27 mouse cellular contexts compared by ENCODE assay signal in the genomic region with DNA sequence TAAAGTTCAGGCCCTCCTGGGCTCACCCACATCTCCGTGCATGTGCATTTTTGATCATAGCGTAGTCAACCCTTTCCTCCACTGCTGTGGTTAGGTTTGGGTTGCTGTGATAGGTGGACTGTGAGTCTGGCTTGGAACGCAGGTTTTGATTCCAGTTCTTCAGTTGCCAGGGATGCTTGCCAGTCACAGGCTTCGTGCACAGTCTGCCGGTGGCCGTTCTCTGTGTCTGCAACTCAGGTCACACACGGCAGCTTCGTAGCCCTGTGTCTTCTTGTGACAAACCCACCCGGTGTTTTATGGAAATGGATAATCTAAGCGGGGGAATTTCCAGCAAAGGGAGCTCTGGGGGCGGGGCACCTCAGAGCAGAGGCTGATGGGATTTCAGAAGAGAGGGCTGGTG.
"Had no signal": no experiment of that assay in that cellular context is flagged by ENCODE, and none has a peak within 500 bp of the region (broad histone marks: within the 10 kb centered on the region; RNA-seq: fewer than 3 reads in every experiment).

No protein-coding gene starts in this region.

- H3K27me3 ChIP-seq: limb, embryonic 12.5 days; limb, embryonic 13.5 days; limb, embryonic 15.5 days; liver, embryonic 12.5 days; liver, embryonic 13.5 days; liver, embryonic 15.5 days; lung, embryonic 15.5 days; megakaryocyte, embryonic 14.5 days; midbrain, embryonic 12.5 days; midbrain, embryonic 13.5 days; midbrain, embryonic 15.5 days had no signal

- H3K4me3 ChIP-seq: limb, embryonic 10.5 days; limb, embryonic 12.5 days; limb, embryonic 13.5 days; limb, embryonic 15.5 days; liver, embryonic 12.5 days; liver, embryonic 13.5 days; liver, embryonic 15.5 days; lung, embryonic 15.5 days; megakaryocyte, embryonic 14.5 days; midbrain, embryonic 10.5 days; midbrain, embryonic 12.5 days; midbrain, embryonic 13.5 days; midbrain, embryonic 15.5 days; myocyte had no signal

- H3K27ac ChIP-seq: limb, embryonic 10.5 days; limb, embryonic 12.5 days; limb, embryonic 13.5 days; limb, embryonic 15.5 days; liver, embryonic 12.5 days; liver, embryonic 13.5 days; liver, embryonic 14.5 days; liver, embryonic 15.5 days; lung, embryonic 15.5 days; macrophage; midbrain, embryonic 10.5 days; midbrain, embryonic 12.5 days; midbrain, embryonic 13.5 days; midbrain, embryonic 15.5 days had no signal

- H3K4me1 ChIP-seq: limb, embryonic 10.5 days; limb, embryonic 12.5 days; limb, embryonic 13.5 days; limb, embryonic 15.5 days; liver, embryonic 12.5 days; liver, embryonic 13.5 days; liver, embryonic 15.5 days; lung, embryonic 15.5 days; megakaryocyte, embryonic 14.5 days; midbrain, embryonic 10.5 days; midbrain, embryonic 12.5 days; midbrain, embryonic 13.5 days; midbrain, embryonic 15.5 days had no signal

- DNase-seq: left cerebral cortex, postnatal 4 days; liver; liver, embryonic 13.5 days; liver, postnatal 0 days; lung, adult 18-20 months; lung, adult 2 months; lung, embryonic 14.5 days; lung, postnatal 10 days; lung, postnatal 14 days; lung, postnatal 36 days; lung, postnatal 4 days; midbrain, embryonic 14.5 days had no signal

- H3K36me3 ChIP-seq: limb, embryonic 10.5 days; limb, embryonic 12.5 days; limb, embryonic 13.5 days; limb, embryonic 15.5 days; liver, embryonic 12.5 days; liver, embryonic 13.5 days; liver, embryonic 15.5 days; lung, embryonic 15.5 days; midbrain, embryonic 10.5 days; midbrain, embryonic 12.5 days; midbrain, embryonic 13.5 days; midbrain, embryonic 15.5 days had no signal
